ENCODE assay signal across 30 mouse cellular contexts in the genomic region with DNA sequence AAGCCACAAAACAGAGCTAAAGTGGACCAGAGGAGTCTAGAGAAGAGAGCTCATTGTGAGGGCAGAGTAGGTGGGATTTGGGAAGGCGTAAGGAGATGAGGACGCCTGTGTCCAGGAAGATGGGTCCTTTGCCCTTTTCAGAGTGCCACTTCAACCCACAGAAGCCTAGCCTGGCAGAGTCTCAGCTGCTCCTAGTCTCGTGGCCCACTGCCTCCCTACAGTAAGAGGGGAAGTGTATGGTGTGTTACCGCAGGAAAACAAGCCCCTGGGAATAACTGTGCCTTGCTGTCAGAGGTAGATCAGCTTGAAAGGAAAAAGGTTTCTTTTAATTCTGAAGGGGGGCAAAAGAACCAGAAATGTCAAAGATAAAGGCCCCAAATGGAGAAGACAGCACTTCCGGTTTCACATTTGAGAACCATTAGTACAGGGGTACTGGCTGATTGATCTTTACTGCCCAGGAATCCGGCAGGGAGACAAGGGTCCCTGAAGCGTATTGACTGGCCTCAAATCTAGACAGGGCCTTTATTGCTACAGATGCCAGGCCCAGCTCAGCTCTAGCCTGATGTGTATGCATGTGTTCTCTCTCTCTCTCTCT. TPM values are rescaled to one million over a fixed set of nuclear protein-coding genes. Genes with fewer than 3 reads are reported as not detected.
DNase-seq lines count a peak whose midpoint lies in the region; ATAC-seq lines count a peak whose summit lies in the region.
"Had no signal": no experiment of that assay in that cellular context is flagged by ENCODE, and none has a peak within 500 bp of the region (broad histone marks: within the 10 kb centered on the region; RNA-seq: fewer than 3 reads in every experiment).

No protein-coding gene starts in this region.

- no peaks in the 10 kb centered on the region for H3K27me3 ChIP-seq in heart, embryonic 10.5 days (ENCODE audit: insufficient read depth, poor library complexity, severe bottlenecking)
- no peaks in the 10 kb centered on the region for H3K27me3 ChIP-seq in embryonic facial prominence, embryonic 14.5 days (replicated peaks; ENCODE audit: control insufficient read depth, insufficient read depth, low read length)
- H3K27me3 ChIP-seq: limb, embryonic 15.5 days; liver, embryonic 15.5 days had no signal

- H3K27ac ChIP-seq in heart, embryonic 10.5 days = peak overlapping the region; percentile 52; the same call in 1 of the 2 replicates
- no peak overlapping the region for H3K27ac ChIP-seq in embryonic facial prominence, embryonic 14.5 days (replicated peaks; ENCODE audit: low read depth, low read length)
- H3K27ac ChIP-seq: left cerebral cortex, adult 2 months; limb, embryonic 15.5 days; liver, embryonic 15.5 days; midbrain, embryonic 12.5 days; stomach, postnatal 0 days had no signal

- no peaks in the 10 kb centered on the region for H3K9me3 ChIP-seq in heart, embryonic 10.5 days
- H3K9me3 ChIP-seq in embryonic facial prominence, embryonic 14.5 days (ENCODE audit: control insufficient read depth, low read length) = no peaks in the 10 kb centered on the region
- H3K9me3 ChIP-seq: limb, embryonic 15.5 days; liver, embryonic 15.5 days; midbrain, embryonic 12.5 days had no signal

- H3K4me3 ChIP-seq in heart, embryonic 10.5 days = no peak overlapping the region
- H3K4me3 ChIP-seq in embryonic facial prominence, embryonic 14.5 days (ENCODE audit: low read depth, low read length) = no peak overlapping the region
- H3K4me3 ChIP-seq: left cerebral cortex, adult 2 months; limb, embryonic 15.5 days; liver, embryonic 15.5 days; midbrain, embryonic 12.5 days had no signal

- H3K9ac ChIP-seq in embryonic facial prominence, embryonic 14.5 days (ENCODE audit: low read depth, low read length) = 0 out of 2 replicates have a peak overlapping the region, but pooled peaks have one; percentile 2
- H3K9ac ChIP-seq: limb, embryonic 15.5 days; liver, embryonic 15.5 days; midbrain, embryonic 12.5 days had no signal

- no peak for ATAC-seq in embryonic facial prominence, embryonic 14.5 days (ENCODE audit: low read depth)
- ATAC-seq: hindbrain, embryonic 16.5 days; intestine, postnatal 0 days had no signal

- no peak for DNase-seq in heart, embryonic 10.5 days (ENCODE audit: low spot score)
- DNase-seq in heart, postnatal 14 days = no peak
- DNase-seq in B cell, adult 2 months = peak; percentile 36 to 40
- DNase-seq in T-cell, adult 2 months (ENCODE audit: low spot score) = peak; percentile 6
- DNase-seq in embryonic facial prominence, embryonic 14.5 days (ENCODE audit: low spot score) = no peak
- no peak for DNase-seq in kidney, adult 8-10 months
- DNase-seq in spleen, postnatal 4 days (ENCODE audit: low spot score in 2 of 2) = no peak
- DNase-seq: cerebellum, adult 2 months; cerebellum, postnatal 25 days; heart, postnatal 4 days; kidney, postnatal 4 days had no signal

- H3K4me1 ChIP-seq in heart, embryonic 10.5 days = peaks cover 47% of the 10 kb centered on the region
- H3K4me1 ChIP-seq in embryonic facial prominence, embryonic 14.5 days (ENCODE audit: control insufficient read depth, insufficient read depth, low read length) = peaks cover 12% of the 10 kb centered on the region

- no peak overlapping the region for H3K4me2 ChIP-seq in embryonic facial prominence, embryonic 14.5 days (ENCODE audit: low read depth, low read length)
- H3K4me2 ChIP-seq: limb, embryonic 15.5 days; liver, embryonic 15.5 days; midbrain, embryonic 12.5 days had no signal

- intact Hi-C loops in heart, postnatal 14 days (cut with DNase I) = loop anchor here (5.0 kb wide), 2 partner anchors 41 to 229 kb away; no protein-coding TSS in a partner anchor

- 75% methylated on average over 7 of the region's 7 CpGs for WGBS in heart, embryonic 10.5 days
- WGBS in embryonic facial prominence, embryonic 14.5 days = 59% methylated on average over 7 of the region's 7 CpGs

- H3K36me3 ChIP-seq in heart, embryonic 10.5 days = peaks cover 18% of the 10 kb centered on the region; the same call in 1 of the 2 replicates
- peaks cover 34% of the 10 kb centered on the region for H3K36me3 ChIP-seq in embryonic facial prominence, embryonic 14.5 days (ENCODE audit: control insufficient read depth, insufficient read depth, low read length)
- H3K36me3 ChIP-seq: liver, embryonic 15.5 days had no signal

RNA-seq across cellular contexts. Expression of gene Rho, which starts 33.5 kb away (rescaled TPM):
- polyA plus RNA-seq in heart, embryonic 10.5 days (2016; fragmentation: Nextera tagmentation; extraction: Ambion mirVana) = 0.28 TPM in 1 of 2 replicates, not detected in the other
- total RNA-seq in heart, postnatal 14 days (2021) = under 1 TPM; 0.07 to 0.12 TPM
- polyA plus RNA-seq in embryonic facial prominence, embryonic 14.5 days (2014; fragmentation: Nextera tagmentation; extraction: Ambion mirVana) = 0.51 and 1.0 TPM in 2 replicates
- total RNA-seq: monocyte, adult 5-6 weeks had no signal
- polyA plus RNA-seq: heart, embryonic 14.5 days; liver, embryonic 15.5 days; macrophage; midbrain, embryonic 12.5 days had no signal

RNA-seq across cellular contexts. Expression of gene Ift122, which starts 44.8 kb away (rescaled TPM):
- 27.0 and 31.3 TPM in 2 replicates for polyA plus RNA-seq in heart, embryonic 10.5 days (2016; fragmentation: Nextera tagmentation; extraction: Ambion mirVana)
- 10 to 100 TPM; 13.2 to 18.6 TPM for total RNA-seq in heart, postnatal 14 days (2021)
- polyA plus RNA-seq in embryonic facial prominence, embryonic 14.5 days (2014; fragmentation: Nextera tagmentation; extraction: Ambion mirVana) = 20.4 and 21.8 TPM in 2 replicates

RNA-seq across cellular contexts. Expression of gene Mbd4, which starts 44.9 kb away (rescaled TPM):
- polyA plus RNA-seq in heart, embryonic 10.5 days (2016; fragmentation: Nextera tagmentation; extraction: Ambion mirVana) = 15.2 and 22.4 TPM in 2 replicates
- total RNA-seq in heart, postnatal 14 days (2021) = 1 to 10 TPM; 1.7 to 2.1 TPM
- 13.3 and 13.4 TPM in 2 replicates for polyA plus RNA-seq in embryonic facial prominence, embryonic 14.5 days (2014; fragmentation: Nextera tagmentation; extraction: Ambion mirVana)

RNA-seq across cellular contexts. Expression of gene H1foo, which starts 46.7 kb away (rescaled TPM):
- polyA plus RNA-seq in heart, embryonic 10.5 days (2016; fragmentation: Nextera tagmentation; extraction: Ambion mirVana) = not detected in 2 replicates
- total RNA-seq in heart, postnatal 14 days (2021) = not detected
- polyA plus RNA-seq in embryonic facial prominence, embryonic 14.5 days (2014; fragmentation: Nextera tagmentation; extraction: Ambion mirVana) = not detected in 2 replicates
- total RNA-seq: adrenal gland, adult 18-20 months; adrenal gland, postnatal 4 days; gastrocnemius, postnatal 4 days; heart, postnatal 4 days; layer of hippocampus, postnatal 10 days; left cerebral cortex, adult 2 months; left cerebral cortex, postnatal 36 days; monocyte, adult 5-6 weeks; neutrophil, adult 5-6 weeks had no signal
- polyA plus RNA-seq: C2C12; cerebellum, adult 2 months; heart, embryonic 14.5 days; hindbrain, embryonic 16.5 days; intestine, postnatal 0 days; kidney, embryonic 16.5 days; limb, embryonic 15.5 days; liver, embryonic 15.5 days; lung, embryonic 16.5 days; macrophage; midbrain, embryonic 12.5 days; stomach, postnatal 0 days had no signal

RNA-seq across cellular contexts. Expression of gene Efcab12, which starts 59.8 kb away (rescaled TPM):
- 0.46 and 0.74 TPM in 2 replicates for polyA plus RNA-seq in heart, embryonic 10.5 days (2016; fragmentation: Nextera tagmentation; extraction: Ambion mirVana)
- total RNA-seq in heart, postnatal 14 days (2021) = under 1 TPM; 0.56 to 0.76 TPM
- polyA plus RNA-seq in embryonic facial prominence, embryonic 14.5 days (2014; fragmentation: Nextera tagmentation; extraction: Ambion mirVana) = 0.79 and 0.89 TPM in 2 replicates
- total RNA-seq: monocyte, adult 5-6 weeks had no signal
- polyA plus RNA-seq: C2C12 had no signal

Comparison
In these comparisons a context has a peak if more than half of its experiments do, and no peak if none do; other contexts are left out.
1. DNase-seq: peak in B cell, adult 2 months (2 of 2) and T-cell, adult 2 months (single experiment); none in heart, embryonic 10.5 days (single experiment), heart, postnatal 14 days (0 of 2), embryonic facial prominence, embryonic 14.5 days (single experiment), kidney, adult 8-10 months (0 of 2) and spleen, postnatal 4 days (0 of 2).